Mouse (Mus musculus): ENCODE measurements around the gene Sec23a. TPM values are rescaled to one million over a fixed set of nuclear protein-coding genes. Genes with fewer than 3 reads are reported as not detected.
A peak's percentile ranks its signal among the peaks of the same experiment; 100 is the strongest.
"Not testable (repeated sequence)": the region's sequence is repeated elsewhere in the genome, so short reads cannot be mapped to it uniquely, and the experiment has no call there.

Gene Sec23a
- 62.2 and 71.7 TPM in 2 replicates for polyA plus RNA-seq (2016; fragmentation: Nextera tagmentation; extraction: Ambion mirVana)

- Histone ChIP-seq H3K36me3 (peaks cover 21% of the 10 kb centered on the region), H3K9me3 (replicated peaks) (no peaks in the 10 kb centered on the region), H3K4me3 (peak within 1 kb of the TSS; percentile 88), H3K27ac (replicated peaks) (peak within 1 kb of the TSS; percentile 91), H3K4me1 (peaks cover 25% of the 10 kb centered on the region), H3K27me3 (ENCODE audit: low read depth, poor library complexity, severe bottlenecking) (no peaks in the 10 kb centered on the region)
- under 1% methylated on average over 48 of the region's 48 CpGs for WGBS
- DNase-seq (ENCODE audit: low spot score) = peak; percentile 99
Measured at GRCm38 (mm10) chr12:59011844-59012709, at the start of gene Sec23a. TSS of gene Sec23a (minus strand) at chr12:59012017.

GRCm38 (mm10) chr12:59060993-59061595 is 49.3 kb upstream of the Sec23a start, which contains the start of gene Trappc6b:
TSS of gene Trappc6b (minus strand) at chr12:59061472.
- H3K27ac ChIP-seq (replicated peaks) = peak within 1 kb of the TSS; percentile 98
- no peaks in the 10 kb centered on the region for H3K27me3 ChIP-seq (ENCODE audit: low read depth, poor library complexity, severe bottlenecking)
- H3K4me1 ChIP-seq = peaks cover 22% of the 10 kb centered on the region
- under 1% methylated on average over 49 of the region's 49 CpGs for WGBS
- DNase-seq (ENCODE audit: low spot score) = peak; percentile 90
- no peaks in the 10 kb centered on the region for H3K9me3 ChIP-seq (replicated peaks)
- H3K4me3 ChIP-seq = peak within 1 kb of the TSS; percentile 92
- H3K36me3 ChIP-seq = peaks cover 35% of the 10 kb centered on the region

- peak overlapping the region; percentile 92 for H3K4me3 ChIP-seq
- DNase-seq (ENCODE audit: low spot score) = no peak
- peak overlapping the region; percentile 98 for H3K27ac ChIP-seq (replicated peaks)
- peaks cover 43% of the 10 kb centered on the region for H3K36me3 ChIP-seq
- WGBS = 76% methylated on average over 4 of the region's 4 CpGs
- no peaks in the 10 kb centered on the region for H3K27me3 ChIP-seq (ENCODE audit: low read depth, poor library complexity, severe bottlenecking)
- no peaks in the 10 kb centered on the region for H3K9me3 ChIP-seq (replicated peaks)
- peaks cover 17% of the 10 kb centered on the region for H3K4me1 ChIP-seq
Measured at GRCm38 (mm10) chr12:59060322-59060721, 48.5 kb upstream of the Sec23a start.

- Histone ChIP-seq H3K4me1 (peaks cover 17% of the 10 kb centered on the region), H3K36me3 (peaks cover 58% of the 10 kb centered on the region)
- not testable (repeated sequence) for H3K4me3 ChIP-seq; H3K27ac ChIP-seq (replicated peaks); H3K27me3 ChIP-seq (ENCODE audit: low read depth, poor library complexity, severe bottlenecking); H3K9me3 ChIP-seq (replicated peaks); DNase-seq (ENCODE audit: low spot score)
- 91% methylated on average over 5 of the region's 5 CpGs for WGBS
Measured at GRCm38 (mm10) chr12:59058242-59058641, 46.4 kb upstream of the Sec23a start.

GRCm38 (mm10) chr12:59056222-59056621 is 44.4 kb upstream of the Sec23a start:
- no peak for DNase-seq (ENCODE audit: low spot score)
- peaks cover 17% of the 10 kb centered on the region for H3K4me1 ChIP-seq
- WGBS = 98% methylated on average over 11 of the region's 11 CpGs
- no peak overlapping the region for H3K27ac ChIP-seq (replicated peaks)
- no peaks in the 10 kb centered on the region for H3K27me3 ChIP-seq (ENCODE audit: low read depth, poor library complexity, severe bottlenecking)
- no peak overlapping the region for H3K4me3 ChIP-seq
- H3K9me3 ChIP-seq (replicated peaks) = no peaks in the 10 kb centered on the region
- peaks cover 68% of the 10 kb centered on the region for H3K36me3 ChIP-seq

- Histone ChIP-seq H3K36me3 (peaks cover 77% of the 10 kb centered on the region), H3K27me3 (ENCODE audit: low read depth, poor library complexity, severe bottlenecking) (no peaks in the 10 kb centered on the region), H3K9me3 (replicated peaks) (no peaks in the 10 kb centered on the region), H3K4me3 (no peak overlapping the region), H3K4me1 (peaks cover 14% of the 10 kb centered on the region), H3K27ac (replicated peaks) (no peak overlapping the region)
- no peak for DNase-seq (ENCODE audit: low spot score)
- WGBS = 85% methylated on average over 4 of the region's 4 CpGs
Measured at GRCm38 (mm10) chr12:59055196-59055850, 43.5 kb upstream of the Sec23a start.

GRCm38 (mm10) chr12:59053976-59054375 is 42.2 kb upstream of the Sec23a start:
- H3K4me3 ChIP-seq = no peak overlapping the region
- no peak for DNase-seq (ENCODE audit: low spot score)
- peaks cover 83% of the 10 kb centered on the region for H3K36me3 ChIP-seq
- no peak overlapping the region for H3K27ac ChIP-seq (replicated peaks)
- peaks cover under 1% of the 10 kb centered on the region; the same call in 1 of the 2 replicates for H3K4me1 ChIP-seq
- no peaks in the 10 kb centered on the region for H3K9me3 ChIP-seq (replicated peaks)
- no peaks in the 10 kb centered on the region for H3K27me3 ChIP-seq (ENCODE audit: low read depth, poor library complexity, severe bottlenecking)

- H3K36me3 ChIP-seq = peaks cover 83% of the 10 kb centered on the region
- DNase-seq (ENCODE audit: low spot score) = no peak
- H3K9me3 ChIP-seq (replicated peaks) = no peaks in the 10 kb centered on the region
- H3K27me3 ChIP-seq (ENCODE audit: low read depth, poor library complexity, severe bottlenecking) = no peaks in the 10 kb centered on the region
- no peak overlapping the region for H3K27ac ChIP-seq (replicated peaks)
- H3K4me3 ChIP-seq = no peak overlapping the region
- no peaks in the 10 kb centered on the region for H3K4me1 ChIP-seq
- WGBS = 92% methylated on average over 5 of the region's 5 CpGs
Measured at GRCm38 (mm10) chr12:59053166-59053565, 41.3 kb upstream of the Sec23a start.

- Histone ChIP-seq H3K36me3 (peaks cover 84% of the 10 kb centered on the region), H3K27ac (replicated peaks) (no peak overlapping the region), H3K27me3 (ENCODE audit: low read depth, poor library complexity, severe bottlenecking) (no peaks in the 10 kb centered on the region), H3K4me1 (no peaks in the 10 kb centered on the region), H3K4me3 (no peak overlapping the region), H3K9me3 (replicated peaks) (no peaks in the 10 kb centered on the region)
- WGBS = 97% methylated on average over 3 of the region's 3 CpGs
- no peak for DNase-seq (ENCODE audit: low spot score)
Measured at GRCm38 (mm10) chr12:59052470-59052869, 40.7 kb upstream of the Sec23a start.

GRCm38 (mm10) chr12:59040851-59041250 is 29.0 kb upstream of the Sec23a start:
- H3K9me3 ChIP-seq (replicated peaks) = no peaks in the 10 kb centered on the region
- no peaks in the 10 kb centered on the region for H3K27me3 ChIP-seq (ENCODE audit: low read depth, poor library complexity, severe bottlenecking)
- H3K4me3 ChIP-seq = no peak overlapping the region
- no peak overlapping the region for H3K27ac ChIP-seq (replicated peaks)
- peaks cover 43% of the 10 kb centered on the region for H3K36me3 ChIP-seq
- peak; percentile 15 for DNase-seq (ENCODE audit: low spot score)
- peaks cover 3% of the 10 kb centered on the region; the same call in 1 of the 2 replicates for H3K4me1 ChIP-seq
- 42% methylated on average over 7 of the region's 7 CpGs for WGBS

GRCm38 (mm10) chr12:59039971-59040844 is 28.4 kb upstream of the Sec23a start:
- Histone ChIP-seq H3K27me3 (ENCODE audit: low read depth, poor library complexity, severe bottlenecking) (no peaks in the 10 kb centered on the region), H3K4me3 (peak overlapping the region; percentile 43), H3K36me3 (peaks cover 38% of the 10 kb centered on the region), H3K27ac (replicated peaks) (peak overlapping the region; percentile 94), H3K9me3 (replicated peaks) (no peaks in the 10 kb centered on the region), H3K4me1 (peaks cover 3% of the 10 kb centered on the region; the same call in 1 of the 2 replicates)
- peak; percentile 79 for DNase-seq (ENCODE audit: low spot score)
- 2% methylated on average over 23 of the region's 23 CpGs for WGBS
